Mouse (Mus musculus) left cerebral cortex, adult 18-20 months (tissue): ENCODE results near the gene Zfpm1. TPM values are rescaled to one million over a fixed set of nuclear protein-coding genes. Genes with fewer than 3 reads are reported as not detected.

ENCODE experiments used
- DNase-seq, 2 experiments: peaks; one replicate each; pipeline ENCODE4 v3.0.0; 2021 to 2022; ENCODE audit warnings: low spot score in 2 of 2, mixed read lengths in 1 of 2
- total RNA-seq, 2 experiments: library from RNA; stranded (reverse); gene quantifications; 2 replicates each; pipeline ENCODE4 v1.2.3; 2021

Zfpm1 gene
- total RNA-seq, 2 experiments from 2014 or later, result 35.6 to 37.5 TPM

DNA sequence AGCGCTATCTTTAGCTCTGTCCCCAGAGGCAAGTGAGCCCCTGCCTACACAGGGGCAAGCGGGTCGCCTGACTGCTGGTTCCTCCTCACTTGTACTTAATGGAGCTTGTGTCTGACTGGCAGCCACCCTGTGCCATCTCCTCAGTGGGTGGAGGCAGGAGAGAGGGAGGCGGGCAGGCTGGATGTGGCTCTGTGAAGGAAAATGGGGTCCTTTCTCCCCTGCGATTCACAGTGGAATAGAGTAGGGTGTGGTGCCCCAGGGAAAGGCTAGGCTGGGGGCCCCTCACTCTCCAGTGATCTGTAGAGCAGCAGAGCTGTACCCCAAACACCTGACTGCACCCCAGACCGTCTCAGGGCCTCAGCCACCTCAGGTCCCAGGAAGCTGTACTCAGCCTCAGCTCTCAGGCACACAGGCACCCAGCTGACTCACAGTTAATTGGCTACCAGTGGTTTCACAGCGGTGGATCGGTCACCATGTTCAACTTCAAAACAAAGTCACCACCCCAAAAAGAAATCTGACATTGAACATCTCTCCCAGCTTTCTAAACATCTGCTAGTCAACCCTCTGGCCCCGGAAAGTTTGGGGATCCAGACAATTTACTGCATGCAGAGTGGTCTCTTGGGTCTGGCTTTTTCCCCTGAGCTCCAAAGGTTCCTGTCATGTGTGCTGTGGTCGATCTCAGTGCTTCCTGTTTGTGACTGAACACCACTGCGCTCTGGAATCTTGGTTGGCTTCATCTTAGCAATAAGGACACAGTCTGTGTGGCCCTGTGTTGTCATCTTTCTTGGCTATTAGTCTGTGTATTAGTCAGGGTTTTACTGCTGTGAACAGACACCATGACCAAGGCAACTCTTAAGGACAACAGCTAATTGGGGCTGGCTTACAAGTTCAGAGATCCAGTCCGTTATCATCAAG lies 63.5 kb downstream of the Zfpm1 start:
- DNase-seq, result no peak

DNA sequence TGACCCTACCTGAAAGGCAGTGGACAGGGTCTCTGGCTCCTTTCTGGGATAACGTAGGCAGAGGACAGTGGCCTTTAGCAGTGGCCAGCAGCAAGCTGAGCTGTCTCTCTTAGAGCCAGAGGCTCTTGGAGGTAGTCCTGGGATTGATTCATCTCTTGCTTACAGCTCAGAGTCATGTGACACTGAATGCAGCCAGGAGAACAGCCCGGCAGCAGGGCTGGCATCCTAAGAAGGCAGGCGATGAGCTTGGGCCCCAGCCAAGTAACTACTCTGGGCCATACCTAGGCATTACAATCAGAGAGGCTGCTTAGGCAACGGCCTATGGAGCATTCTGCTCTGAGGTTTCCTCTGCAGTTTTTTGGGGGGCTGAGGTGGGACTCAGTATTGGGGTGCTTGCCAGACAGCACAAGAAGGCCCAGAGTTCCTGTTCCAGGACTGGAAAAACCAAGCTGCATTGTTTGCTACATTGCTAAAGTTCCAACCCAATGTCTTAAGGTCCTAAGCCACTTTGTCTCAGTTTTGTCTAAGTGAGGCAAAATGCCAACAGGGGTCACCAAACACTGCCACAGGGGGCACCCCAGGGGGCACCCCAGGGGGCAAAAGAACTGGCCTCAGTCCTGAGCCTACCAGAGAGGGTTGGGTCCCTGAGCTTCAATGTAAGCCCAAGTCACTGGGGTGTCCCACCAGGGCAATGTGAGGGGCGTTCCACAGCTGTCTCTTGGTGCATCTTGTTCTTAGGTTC lies 66.0 kb downstream of the Zfpm1 start:
- peak; percentile 72 to 73 for DNase-seq

DNA sequence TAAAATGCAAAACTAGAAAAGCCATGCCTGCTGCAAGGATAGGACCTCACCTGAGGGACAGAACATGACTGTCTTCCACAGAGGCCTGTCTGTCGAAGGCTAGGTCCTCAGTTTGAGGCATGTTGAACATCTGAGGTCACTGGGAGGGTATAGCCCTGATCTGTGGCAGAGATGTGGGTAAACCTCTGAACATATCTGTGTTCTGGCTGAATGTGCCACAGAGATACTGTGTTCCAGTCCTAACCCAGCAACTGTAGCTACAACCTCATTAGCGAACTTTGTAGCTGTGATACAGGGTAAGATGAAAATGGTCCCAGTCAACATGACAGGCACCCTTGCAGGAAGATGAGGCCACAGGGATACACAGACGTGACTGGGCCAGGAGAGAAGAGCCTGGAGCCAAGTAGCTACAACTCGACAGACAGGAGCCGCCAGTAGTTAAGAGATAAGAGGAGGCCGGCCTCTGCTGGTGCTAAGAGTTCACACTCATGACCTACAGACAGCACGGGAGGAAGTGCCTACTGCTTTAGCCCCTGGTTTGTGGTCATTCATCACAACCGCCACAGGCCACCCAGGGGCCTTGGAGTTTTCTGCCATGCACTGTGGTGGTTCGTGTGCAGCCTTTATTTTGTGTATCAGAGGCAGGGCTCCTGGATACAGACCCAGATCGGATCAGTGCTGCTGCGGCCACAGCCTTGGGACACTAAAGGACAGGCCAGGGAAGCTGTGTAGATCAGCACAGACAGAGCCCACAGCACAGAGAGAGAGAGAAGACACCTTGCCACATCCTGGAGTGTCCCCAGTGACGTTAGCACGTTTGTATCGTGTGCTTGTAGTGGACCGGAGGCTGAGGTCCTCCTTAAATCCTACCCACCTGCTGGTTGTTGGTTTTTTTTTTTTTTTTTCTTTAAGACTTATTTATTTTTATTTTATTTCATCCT lies 67.7 kb downstream of the Zfpm1 start:
- no peak for DNase-seq

DNA sequence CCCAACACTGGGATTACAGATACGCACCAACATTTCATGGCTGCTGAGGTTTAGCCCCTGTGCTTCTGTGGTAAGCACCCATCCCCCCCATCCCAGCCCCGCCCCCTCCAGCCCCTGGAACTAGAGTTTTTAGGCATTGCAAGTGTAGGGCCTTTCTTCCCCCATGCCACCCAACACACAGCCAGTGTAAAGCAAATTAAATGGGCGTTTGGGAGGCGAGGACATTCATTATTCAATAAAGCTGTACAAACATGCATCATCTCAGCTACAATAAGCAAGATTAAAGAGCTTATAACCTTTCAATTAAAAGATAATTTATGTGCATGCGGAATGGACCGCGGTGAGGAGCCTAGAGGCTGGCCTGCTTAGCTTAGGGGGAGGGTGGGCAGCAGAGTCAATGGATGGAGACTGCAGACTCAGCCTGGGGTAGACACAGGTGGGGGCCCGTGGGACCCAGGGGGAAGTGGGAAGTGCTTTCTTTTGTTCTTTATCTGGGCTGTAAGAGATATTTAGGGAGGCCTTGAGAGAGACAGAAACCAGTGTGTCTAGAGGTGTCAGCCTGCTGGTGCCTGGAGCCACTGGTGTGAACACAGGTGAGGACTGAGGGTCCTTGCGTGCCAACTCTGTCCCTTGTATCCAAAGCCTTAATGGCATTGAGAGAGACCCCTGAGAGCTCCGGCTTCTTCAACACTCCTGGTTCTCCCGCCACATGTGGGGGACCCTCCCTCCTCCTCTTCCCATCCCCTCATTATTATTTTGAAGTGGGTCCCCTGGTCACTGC lies 68.6 kb downstream of the Zfpm1 start:
- no peak for DNase-seq

DNA sequence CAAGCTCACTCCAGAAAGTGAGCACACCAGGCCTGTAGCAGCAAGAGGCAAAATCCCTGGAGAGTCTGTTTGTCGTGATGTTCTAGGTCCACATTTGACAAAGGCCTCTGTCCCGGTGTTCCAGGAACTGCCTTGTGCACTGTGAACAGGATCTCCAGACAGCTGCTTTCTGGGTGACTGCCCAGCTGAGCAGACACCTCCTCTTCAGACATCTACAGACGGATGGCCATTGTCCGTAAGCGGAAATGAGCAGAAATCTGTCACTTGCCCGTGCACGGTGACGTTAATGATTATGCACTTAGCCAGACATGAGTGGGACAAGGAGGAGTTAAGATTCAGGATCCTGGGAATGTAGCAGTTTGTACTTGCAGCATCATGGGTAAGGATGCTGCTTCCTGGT lies 72.2 kb downstream of the Zfpm1 start:
- DNase-seq, result no peak

DNA sequence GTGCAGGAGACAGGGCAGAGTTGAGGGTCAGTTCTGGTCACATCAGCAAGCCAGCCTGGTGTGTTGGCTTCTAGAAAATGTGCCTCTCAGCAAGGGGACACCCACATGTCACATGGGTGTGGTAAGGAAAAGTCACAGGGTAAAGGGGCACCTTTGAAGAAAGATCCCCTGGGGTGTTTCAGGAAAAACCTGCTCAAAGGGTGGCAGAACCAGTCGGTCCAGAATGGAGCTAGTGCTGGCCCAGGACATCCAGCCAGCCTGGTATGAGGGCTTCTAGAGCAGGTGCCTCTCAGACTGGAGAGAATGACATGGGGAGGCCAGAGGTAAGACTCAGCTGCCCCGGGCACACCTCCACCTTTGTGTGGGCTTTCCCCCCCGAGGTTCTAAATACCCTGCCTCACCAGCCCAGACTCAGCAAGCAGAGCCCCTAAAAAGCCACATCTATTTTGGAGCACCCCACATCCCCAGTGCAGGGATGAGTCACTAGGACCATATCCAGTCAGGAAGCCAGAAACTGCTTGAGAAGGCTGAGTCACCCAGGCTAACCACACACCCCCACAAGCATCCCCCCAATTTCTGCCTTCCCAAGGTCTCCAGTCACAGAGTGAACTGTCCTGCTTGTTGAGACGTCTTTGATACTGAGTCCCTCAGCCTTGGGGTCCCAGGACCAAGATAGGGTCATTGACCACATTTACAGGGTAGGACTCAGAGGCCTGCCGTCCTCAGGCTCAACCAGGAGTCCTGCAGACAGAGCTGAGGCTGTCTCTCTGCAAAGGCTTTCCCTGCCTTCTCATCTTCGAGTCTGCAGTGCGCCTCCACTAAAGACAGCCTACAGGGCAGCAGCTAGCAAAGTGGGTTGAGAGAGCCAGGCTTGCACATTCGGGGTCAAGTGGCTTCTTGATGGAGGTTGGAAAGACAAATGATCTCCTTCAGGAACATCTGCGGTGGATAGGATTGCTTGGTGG lies 74.0 kb downstream of the Zfpm1 start:
- peak; percentile 65 to 80 for DNase-seq

DNA sequence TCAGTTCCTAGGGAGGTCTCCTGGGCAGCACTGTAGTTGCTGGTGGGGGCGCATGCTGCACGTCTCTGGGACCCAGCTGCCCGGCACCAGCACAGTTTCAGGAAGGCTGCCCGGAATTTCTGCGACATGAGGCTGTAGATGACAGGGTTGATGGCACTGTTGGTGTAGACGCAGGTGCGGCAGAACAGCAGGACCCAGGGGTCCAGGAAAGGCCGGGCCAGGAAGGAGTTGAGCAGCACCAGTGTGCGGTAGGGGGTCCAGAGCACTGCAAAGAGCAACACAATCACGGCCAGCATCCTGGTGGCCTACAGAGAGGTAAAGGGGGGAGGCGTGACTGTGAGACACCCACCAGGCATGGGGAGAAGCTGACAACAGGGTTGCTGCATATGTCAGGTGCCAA lies 75.3 kb downstream of the Zfpm1 start:
- no peak for DNase-seq

DNA sequence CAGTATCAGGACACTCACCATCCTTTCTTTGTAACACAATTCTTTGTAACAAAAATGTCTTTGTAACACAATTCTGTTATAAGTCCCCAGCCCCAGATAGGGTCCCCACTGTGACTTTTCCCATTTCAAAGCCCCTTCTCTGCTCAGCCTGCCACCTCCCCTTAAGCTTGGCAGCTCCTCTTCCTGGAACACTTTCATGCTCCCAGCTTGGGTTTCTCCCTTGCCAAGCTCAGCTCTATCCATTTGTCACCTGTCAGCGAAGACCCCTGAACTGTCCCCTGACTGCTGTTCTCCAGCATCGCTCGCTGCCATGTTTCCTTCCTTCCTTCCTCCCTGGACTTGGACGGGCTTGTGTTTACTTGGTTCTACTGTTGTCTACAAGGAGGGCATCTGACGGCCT lies 75.7 kb downstream of the Zfpm1 start:
- DNase-seq, result no peak

DNA sequence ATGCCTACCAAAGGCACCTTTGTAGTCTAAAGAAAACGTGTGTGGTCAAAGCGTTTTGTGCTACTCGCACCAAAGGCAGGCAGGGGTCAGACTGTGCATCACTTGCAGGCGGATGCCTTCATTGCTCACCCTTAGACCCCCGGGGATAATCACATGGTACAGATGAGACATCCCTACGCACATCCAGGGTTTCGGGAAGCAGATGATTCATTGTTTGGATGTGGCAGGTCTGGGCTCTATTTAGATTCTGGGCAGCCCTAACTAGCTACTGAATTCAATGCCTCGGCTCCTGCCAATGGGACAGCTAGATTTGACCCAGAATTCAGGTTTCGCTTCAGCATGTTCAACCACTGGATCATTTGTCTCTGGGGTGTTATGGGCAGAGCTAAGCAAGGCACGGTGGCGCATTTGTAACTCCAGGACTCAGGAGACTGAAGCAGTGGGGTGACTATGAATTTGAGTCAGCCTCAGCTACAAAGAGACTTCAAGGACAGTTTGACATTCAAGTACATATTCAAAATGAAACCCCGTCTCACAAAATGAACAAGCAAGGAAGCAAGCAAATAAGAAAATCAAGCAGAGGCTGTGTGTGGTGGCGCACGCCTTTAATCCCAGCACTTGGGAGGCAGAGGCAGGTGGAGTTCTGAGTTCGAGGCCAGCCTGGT lies 77.3 kb downstream of the Zfpm1 start:
- no peak for DNase-seq

DNA sequence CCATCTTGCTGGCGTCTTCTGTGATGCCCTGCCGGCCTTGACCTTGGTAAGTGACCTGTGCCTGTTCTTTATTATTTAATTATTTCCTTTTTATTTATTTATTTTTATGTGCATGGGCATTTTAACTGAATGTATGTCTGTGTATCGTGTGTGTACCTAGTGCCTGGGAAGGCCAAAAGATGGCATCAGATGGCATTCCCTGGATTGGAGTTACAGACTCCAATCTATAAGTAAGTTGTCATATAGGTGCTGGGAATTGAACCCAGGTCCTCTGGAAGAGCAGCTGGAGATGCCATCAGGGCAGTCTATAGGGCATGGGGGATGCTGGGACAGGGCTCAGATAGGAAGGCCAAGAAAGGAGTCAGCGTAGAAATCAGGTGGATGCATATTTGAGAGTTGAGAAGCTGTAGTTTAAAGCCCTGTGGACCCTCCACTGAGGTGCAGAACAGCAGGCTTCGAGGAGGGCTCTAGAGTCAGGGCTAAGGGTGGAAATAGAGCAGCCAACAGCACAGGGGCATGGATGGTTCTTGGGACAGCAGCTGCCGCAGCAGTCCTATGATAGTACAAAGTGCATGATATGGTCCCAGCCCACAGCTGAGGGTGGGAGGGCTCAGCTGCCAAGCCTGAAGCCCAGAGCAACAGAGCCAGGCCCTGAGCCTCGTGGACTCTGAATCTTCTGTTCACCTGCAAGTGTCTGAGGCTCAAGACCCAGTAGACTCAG lies 78.9 kb downstream of the Zfpm1 start, which contains the start of gene Trhr2:
Trhr2 (minus strand) TSS at position 51 of the 721 bp plus-strand sequence.
- DNase-seq, result no peak

DNA sequence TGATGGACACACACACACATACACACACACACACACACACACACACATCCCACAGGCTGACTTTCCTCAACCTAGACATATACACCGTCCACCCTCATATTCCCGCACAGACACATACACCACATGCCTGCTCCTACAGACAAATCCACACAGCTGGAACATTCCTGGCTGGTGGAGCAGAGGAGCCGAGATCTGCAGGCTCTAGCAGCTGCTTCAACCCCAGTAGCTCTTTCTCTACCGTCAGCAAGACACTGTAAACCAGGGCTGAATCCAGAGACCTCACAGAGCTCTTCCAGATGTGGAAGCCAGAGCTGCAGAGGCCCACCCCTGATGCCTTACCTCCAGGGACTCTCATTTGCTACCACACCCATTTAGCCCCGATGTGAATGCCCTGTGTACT lies 80.3 kb downstream of the Zfpm1 start:
- DNase-seq, result no peak

DNA sequence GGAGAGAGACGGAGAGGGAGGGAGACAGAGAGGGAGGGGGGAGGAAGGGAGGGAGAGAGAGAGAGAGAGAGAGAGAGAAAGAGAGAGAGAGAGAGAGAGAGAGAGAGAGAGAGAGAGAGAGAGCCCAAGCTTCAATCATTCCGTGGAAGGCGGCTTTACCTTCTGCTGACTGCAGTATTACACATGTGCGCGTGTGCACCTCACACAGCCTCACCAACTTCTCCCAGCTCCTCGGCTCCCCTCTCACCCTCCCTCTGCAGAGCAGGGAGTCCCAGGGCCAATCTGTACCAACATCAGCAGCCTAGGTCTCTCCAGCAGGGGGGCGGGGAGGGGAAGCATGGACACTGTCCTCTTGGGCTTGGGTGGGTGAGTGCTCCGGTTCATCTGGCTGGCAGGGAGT lies 81.0 kb downstream of the Zfpm1 start:
- no peak for DNase-seq

DNA sequence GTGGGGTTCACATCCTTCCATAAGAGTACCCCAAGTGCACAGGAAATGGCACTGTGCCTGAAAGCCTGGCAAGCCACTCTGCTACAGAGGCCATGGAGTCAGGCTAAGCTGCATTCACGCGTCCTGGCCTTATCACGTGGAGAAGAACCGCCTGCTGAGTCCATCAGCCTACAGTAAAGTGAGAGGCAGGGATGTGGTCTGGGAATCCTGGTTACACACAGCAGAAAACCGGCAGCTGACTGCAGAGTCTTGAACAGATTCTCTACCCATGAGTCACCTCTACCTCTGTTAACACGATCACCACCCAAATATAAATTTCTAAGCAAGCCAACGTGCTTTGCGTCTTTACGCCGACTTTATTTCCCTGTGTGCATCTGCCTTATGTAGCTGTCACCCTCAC lies 86.6 kb downstream of the Zfpm1 start:
- DNase-seq, result no peak

DNA sequence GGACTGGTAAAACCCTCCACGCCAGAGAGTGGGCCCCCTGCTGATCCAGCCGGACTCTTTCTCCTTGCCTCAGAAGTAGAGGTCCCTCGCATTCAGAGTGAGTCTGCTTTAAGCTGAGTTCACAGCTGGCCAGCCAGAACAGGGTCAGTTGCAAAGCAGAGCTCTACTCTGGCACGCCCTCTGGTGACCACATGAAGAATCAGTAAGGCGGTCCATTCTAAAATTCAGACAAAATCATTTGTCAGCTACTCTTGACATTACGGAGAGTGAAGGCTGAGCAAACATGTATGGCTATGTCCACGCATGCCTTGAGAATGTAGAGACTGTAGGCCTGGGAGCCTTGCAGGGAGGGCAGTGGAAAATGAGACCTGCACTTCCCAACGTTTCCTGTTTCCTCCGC lies 87.7 kb downstream of the Zfpm1 start:
- DNase-seq, result peak; percentile 75 to 80

DNA sequence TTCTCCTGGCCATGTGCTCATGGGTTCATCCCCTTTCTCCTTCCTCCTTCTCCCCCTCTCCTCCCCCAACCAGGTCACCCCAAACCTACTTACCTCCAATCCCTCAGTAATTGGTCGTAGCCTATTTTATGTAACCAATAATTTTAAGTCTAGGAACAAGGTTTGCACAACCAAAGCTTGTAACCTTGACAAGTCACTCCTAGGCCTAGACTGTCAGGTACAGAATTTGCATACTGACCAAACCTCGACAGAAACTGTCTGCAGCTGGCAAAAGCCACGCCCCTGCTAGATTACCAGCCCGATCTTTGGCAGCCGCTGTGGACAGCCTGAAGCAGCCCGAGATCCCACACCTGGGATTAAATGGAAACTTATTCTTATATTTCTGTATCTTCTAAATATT lies 89.8 kb downstream of the Zfpm1 start:
- DNase-seq, result no peak

DNA sequence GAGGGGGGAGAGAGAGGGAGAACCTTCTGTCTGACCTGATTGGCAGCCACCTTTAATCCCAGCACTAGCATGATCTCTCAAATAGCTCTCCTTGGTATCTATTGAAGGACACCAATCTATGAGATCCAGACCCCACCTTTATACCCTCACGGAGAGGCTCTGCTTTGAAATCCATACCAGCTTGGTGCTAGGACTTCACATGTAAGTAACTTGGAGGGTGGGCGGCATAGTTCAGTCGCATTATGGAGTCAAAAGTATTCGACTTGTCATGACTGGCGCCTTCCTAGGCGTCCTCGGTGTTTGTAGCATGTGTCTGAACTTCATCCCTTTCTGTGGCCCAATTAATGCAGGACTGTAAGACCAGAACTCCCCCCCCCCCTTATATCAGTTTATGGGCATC lies 93.4 kb downstream of the Zfpm1 start:
- no peak for DNase-seq

DNA sequence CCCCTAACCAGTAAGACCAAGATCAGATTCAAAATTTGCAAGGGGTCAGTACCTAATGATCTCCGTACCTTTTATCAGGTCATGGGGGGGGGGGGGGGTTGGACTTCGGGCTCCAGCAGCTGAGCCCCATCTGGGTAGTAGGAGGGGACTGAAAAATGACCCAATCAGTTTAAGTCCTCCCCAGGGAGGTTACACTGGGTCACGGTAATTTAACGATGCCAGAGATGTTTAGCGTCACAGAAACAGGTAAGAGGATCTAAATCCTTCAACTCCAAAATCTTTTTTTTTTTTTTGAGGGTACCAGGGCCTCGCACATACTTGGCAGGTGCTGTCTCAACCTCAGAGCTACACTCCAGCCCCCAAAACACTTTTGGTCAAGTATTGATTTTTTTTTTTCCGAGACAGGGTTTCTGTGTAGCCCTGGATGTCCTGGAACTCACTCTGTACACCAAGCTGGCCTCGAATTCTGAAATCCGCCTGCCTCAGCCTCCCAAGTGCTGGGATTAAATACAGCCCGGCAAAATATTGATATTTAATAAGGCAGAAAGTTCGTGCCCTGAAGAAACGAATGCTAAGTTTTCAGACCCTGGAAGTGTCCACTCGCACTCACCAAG lies 93.9 kb downstream of the Zfpm1 start:
- DNase-seq, result no peak
